Mouse (Mus musculus): ENCODE data around the gene Pitpnm3. TPM values are rescaled to one million over a fixed set of nuclear protein-coding genes. Genes with fewer than 3 reads are reported as not detected.
"Not testable (repeated sequence)": the region's sequence is repeated elsewhere in the genome, so short reads cannot be mapped to it uniquely, and the experiment has no call there.

The Pitpnm3 gene
- not detected in 2 replicates for polyA plus RNA-seq (2012)

DNA sequence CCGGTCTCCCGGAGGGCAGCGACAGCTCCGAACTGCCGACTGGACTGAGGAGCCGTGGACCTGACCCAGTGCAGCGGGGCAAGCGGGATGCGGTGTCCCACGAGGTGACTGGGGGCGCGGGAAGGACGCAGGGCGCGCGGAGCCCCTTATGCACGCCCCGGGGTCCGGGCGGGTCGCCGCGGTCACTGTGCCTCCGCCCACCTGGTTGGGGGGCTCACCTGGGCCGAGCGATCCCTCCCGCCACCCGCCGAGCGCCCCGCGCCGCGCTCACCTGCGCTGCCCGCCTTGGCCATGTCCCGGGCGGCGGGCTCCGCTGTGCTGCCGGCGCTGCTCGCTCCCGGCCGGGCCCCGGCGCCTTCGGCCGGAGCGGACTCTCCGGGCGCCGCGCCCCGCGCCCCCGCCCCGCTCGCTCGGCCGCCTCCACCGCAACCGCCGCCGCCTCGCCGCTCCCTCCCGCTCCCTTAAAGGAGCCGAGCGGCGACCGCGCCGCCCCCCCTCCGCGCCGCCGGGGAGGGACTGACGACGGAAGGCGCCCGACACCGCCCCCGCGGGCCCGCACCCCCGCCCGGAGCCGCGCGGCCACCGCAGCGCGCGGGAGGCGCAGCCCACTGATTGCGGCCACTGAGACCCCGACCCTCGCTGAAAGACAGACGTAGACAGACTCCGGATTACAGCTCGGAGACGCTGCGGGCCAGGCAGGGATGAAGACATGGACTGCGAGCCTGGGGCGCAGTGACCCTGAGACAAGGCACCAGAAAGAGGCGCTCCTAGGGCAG lies at the start of gene Pitpnm3:
Gene Pitpnm3 (minus strand): TSS at position 396 of the 776 bp plus-strand sequence.
- Histone ChIP-seq H3K27me3 (ENCODE audit: control insufficient read depth) (peaks cover 61% of the 10 kb centered on the region), H3K4me3 (replicated peaks) (no peak within 1 kb of the TSS), H3K4me1 (ENCODE audit: control insufficient read depth) (no peaks in the 10 kb centered on the region), H3K36me3 (ENCODE audit: control insufficient read depth) (no peaks in the 10 kb centered on the region), H3K9me3 (ENCODE audit: control insufficient read depth, low read length) (no peaks in the 10 kb centered on the region)
- no peak for TF ChIP-seq GATA1 (IDR thresholded peaks at IDR 0.05; ENCODE audit: low read length)
- no peak for TF ChIP-seq TAL1 (IDR thresholded peaks at IDR 0.05; ENCODE audit: low read length)

DNA sequence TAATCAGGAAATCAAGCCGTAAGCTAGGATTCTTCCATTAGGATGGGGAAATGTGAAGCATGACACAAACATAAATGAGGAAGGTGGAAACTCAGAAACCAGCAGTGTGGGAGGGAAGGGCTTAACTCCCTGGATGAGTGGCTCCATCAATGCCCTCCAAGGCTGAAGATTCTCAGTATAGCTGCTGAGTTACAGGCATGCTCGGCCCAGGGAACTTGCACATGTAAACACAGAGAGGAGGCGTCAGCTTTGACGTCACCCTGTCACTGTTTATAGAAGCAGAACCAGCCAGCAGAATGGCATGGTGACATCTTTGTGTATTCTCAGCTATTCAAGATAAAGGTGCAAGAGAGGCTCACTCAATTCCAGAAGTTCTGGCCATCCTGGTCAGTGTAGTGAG lies 48.7 kb upstream of the Pitpnm3 start:
- Histone ChIP-seq H3K4me1 (ENCODE audit: control insufficient read depth) (no peaks in the 10 kb centered on the region), H3K27me3 (ENCODE audit: control insufficient read depth) (no peaks in the 10 kb centered on the region), H3K9me3 (ENCODE audit: control insufficient read depth, low read length) (no peaks in the 10 kb centered on the region), H3K36me3 (ENCODE audit: control insufficient read depth) (peaks cover 27% of the 10 kb centered on the region), H3K4me3 (replicated peaks) (no peak overlapping the region)
- TF ChIP-seq TAL1 (IDR thresholded peaks at IDR 0.05; ENCODE audit: low read length): no peak

DNA sequence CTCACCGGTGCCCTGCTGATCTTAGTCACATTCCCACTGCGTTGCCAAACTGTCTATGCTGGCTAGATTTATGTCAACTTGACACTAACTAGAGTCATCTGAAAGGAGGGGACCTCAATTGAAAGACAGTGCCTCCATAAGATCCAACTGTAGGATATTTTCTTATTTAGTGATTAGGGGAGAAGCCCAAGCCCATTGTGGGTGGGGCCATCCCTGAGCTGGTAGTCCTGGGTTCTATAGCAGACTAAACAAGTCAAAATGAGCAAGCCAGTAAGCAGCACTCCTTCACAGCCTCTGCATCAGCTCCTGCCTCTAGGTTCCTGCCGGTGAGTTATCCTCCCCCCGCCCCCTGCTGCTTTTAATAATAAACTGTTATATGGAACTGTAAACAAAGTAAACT lies 45.6 kb upstream of the Pitpnm3 start:
- Histone ChIP-seq H3K36me3 (ENCODE audit: control insufficient read depth) (peaks cover 22% of the 10 kb centered on the region), H3K9me3 (ENCODE audit: control insufficient read depth, low read length) (no peaks in the 10 kb centered on the region), H3K4me1 (ENCODE audit: control insufficient read depth) (no peaks in the 10 kb centered on the region), H3K27me3 (ENCODE audit: control insufficient read depth) (no peaks in the 10 kb centered on the region), H3K4me3 (replicated peaks) (no peak overlapping the region)
- TF ChIP-seq GATA1 (IDR thresholded peaks at IDR 0.05; ENCODE audit: low read length) (no peak), TAL1 (IDR thresholded peaks at IDR 0.05; ENCODE audit: low read length) (no peak)

DNA sequence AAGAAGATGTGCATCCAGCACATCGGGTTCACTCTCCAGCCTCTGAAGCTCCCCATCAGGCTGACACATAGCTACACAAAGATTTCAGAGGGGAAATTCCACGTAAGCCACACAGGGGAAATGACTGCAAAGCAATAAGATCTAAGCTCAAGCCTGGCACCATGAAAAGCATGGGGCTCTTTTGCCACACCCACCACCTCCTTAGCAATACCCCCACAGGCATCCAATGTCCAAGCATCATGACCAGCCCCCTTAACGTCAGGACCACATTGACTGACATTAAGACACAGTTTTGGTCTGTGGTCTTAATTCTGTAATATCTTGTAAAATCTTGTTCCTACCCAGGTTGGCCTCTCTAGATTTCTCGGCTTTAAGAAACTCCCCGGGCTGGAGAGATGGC lies 45.0 kb upstream of the Pitpnm3 start:
- Histone ChIP-seq H3K27me3 (ENCODE audit: control insufficient read depth) (no peaks in the 10 kb centered on the region), H3K4me3 (replicated peaks) (no peak overlapping the region), H3K4me1 (ENCODE audit: control insufficient read depth) (no peaks in the 10 kb centered on the region), H3K9me3 (ENCODE audit: control insufficient read depth, low read length) (no peaks in the 10 kb centered on the region), H3K36me3 (ENCODE audit: control insufficient read depth) (peaks cover 25% of the 10 kb centered on the region)
- TF ChIP-seq TAL1 (IDR thresholded peaks at IDR 0.05; ENCODE audit: low read length): no peak
- TF ChIP-seq GATA1 (IDR thresholded peaks at IDR 0.05; ENCODE audit: low read length): no peak

DNA sequence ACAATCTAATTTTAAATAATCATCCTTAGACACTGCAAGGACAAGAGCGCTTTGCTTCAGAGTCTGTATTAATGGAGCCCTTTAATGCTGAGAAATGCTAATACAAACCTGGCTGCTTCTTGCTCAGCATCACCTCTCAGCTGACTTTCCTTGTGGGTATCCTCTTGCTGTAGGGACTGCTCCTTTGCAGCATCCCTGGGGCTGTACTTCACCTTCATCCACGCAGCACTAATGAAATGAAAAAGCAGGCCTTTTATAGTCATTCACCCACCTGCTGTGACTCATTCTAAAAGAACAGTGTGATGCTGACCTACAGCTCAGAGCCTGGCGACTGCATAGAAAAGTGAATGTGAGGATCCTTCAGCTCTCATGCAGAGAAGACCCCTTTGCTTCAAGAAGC lies 41.0 kb upstream of the Pitpnm3 start:
- Histone ChIP-seq H3K9me3 (ENCODE audit: control insufficient read depth, low read length) (no peaks in the 10 kb centered on the region), H3K36me3 (ENCODE audit: control insufficient read depth) (peaks cover 38% of the 10 kb centered on the region), H3K27me3 (ENCODE audit: control insufficient read depth) (no peaks in the 10 kb centered on the region), H3K4me1 (ENCODE audit: control insufficient read depth) (no peaks in the 10 kb centered on the region), H3K4me3 (replicated peaks) (no peak overlapping the region)
- no peak for TF ChIP-seq TAL1 (IDR thresholded peaks at IDR 0.05; ENCODE audit: low read length)
- TF ChIP-seq GATA1 (IDR thresholded peaks at IDR 0.05; ENCODE audit: low read length): no peak

DNA sequence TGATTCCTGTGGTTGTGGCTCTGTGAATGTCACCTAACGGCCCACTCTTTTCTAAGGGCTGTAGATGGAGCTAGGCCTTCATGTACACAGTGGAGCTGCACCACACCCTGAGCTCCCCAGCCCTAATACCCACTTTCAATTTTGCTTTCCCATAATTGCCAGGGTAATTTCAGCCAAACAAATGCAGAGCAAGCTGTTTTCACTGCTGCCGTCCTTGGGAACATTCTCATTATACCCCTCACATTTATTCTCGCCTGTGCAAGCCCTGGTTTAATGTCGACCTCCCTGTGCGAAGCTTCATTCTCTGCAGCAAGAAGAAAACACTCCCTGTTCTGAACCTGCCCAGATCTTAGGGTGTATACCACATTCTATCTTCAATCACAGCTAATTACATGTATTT lies 40.4 kb upstream of the Pitpnm3 start:
- H3K4me1 ChIP-seq (ENCODE audit: control insufficient read depth): no peaks in the 10 kb centered on the region
- TF ChIP-seq TAL1 (IDR thresholded peaks at IDR 0.05; ENCODE audit: low read length) (no peak), GATA1 (IDR thresholded peaks at IDR 0.05; ENCODE audit: low read length) (no peak)
- peaks cover 37% of the 10 kb centered on the region for H3K36me3 ChIP-seq (ENCODE audit: control insufficient read depth)
- no peaks in the 10 kb centered on the region for H3K9me3 ChIP-seq (ENCODE audit: control insufficient read depth, low read length)
- no peaks in the 10 kb centered on the region for H3K27me3 ChIP-seq (ENCODE audit: control insufficient read depth)
- H3K4me3 ChIP-seq (replicated peaks): no peak overlapping the region

DNA sequence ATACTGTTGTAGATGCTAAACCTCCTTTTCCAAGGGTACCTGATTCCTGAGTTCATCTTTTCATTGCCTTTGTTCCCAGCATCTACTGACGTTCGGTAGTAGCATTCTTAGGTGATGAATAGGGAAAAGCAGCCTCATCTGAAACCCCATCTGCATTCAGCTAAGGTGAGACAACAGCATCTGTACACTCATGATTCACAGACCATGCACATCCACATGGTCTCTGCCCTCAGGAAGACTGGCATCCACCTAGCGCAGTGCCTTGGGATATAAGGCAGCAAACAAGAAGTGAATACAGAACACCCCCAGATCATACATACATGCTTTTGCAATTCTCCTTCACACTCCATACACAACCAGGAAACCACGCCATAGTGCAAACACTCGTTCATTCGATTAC lies 39.1 kb upstream of the Pitpnm3 start:
- Histone ChIP-seq H3K4me3 (replicated peaks) (no peak overlapping the region), H3K9me3 (ENCODE audit: control insufficient read depth, low read length) (no peaks in the 10 kb centered on the region), H3K27me3 (ENCODE audit: control insufficient read depth) (no peaks in the 10 kb centered on the region), H3K4me1 (ENCODE audit: control insufficient read depth) (no peaks in the 10 kb centered on the region), H3K36me3 (ENCODE audit: control insufficient read depth) (peaks cover 40% of the 10 kb centered on the region)
- TF ChIP-seq GATA1 (IDR thresholded peaks at IDR 0.05; ENCODE audit: low read length) (no peak), TAL1 (IDR thresholded peaks at IDR 0.05; ENCODE audit: low read length) (no peak)

DNA sequence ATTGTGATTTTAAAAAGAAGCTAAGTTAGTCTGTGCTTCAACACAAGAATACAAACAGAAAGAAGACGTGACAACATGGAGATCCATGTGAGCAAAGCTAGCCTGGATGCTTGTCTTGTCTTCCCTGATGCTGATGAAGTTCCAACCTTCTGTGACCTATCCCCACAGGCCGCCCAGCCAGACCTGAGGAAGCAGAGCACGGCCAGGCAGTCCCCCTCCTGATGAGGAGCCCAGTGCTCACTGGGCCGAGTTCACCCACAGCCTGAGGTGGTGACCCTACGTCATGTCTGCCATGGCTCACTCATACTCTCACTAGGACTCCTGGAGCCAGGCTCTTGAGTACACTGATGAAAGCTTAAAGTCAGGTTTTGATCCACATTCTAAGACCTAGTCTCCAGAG lies 37.9 kb upstream of the Pitpnm3 start:
- no peak overlapping the region for H3K4me3 ChIP-seq (replicated peaks)
- no peaks in the 10 kb centered on the region for H3K4me1 ChIP-seq (ENCODE audit: control insufficient read depth)
- no peak for TF ChIP-seq GATA1 (IDR thresholded peaks at IDR 0.05; ENCODE audit: low read length)
- no peak for TF ChIP-seq TAL1 (IDR thresholded peaks at IDR 0.05; ENCODE audit: low read length)
- H3K27me3 ChIP-seq (ENCODE audit: control insufficient read depth): no peaks in the 10 kb centered on the region
- H3K9me3 ChIP-seq (ENCODE audit: control insufficient read depth, low read length): no peaks in the 10 kb centered on the region
- H3K36me3 ChIP-seq (ENCODE audit: control insufficient read depth): peaks cover 39% of the 10 kb centered on the region

DNA sequence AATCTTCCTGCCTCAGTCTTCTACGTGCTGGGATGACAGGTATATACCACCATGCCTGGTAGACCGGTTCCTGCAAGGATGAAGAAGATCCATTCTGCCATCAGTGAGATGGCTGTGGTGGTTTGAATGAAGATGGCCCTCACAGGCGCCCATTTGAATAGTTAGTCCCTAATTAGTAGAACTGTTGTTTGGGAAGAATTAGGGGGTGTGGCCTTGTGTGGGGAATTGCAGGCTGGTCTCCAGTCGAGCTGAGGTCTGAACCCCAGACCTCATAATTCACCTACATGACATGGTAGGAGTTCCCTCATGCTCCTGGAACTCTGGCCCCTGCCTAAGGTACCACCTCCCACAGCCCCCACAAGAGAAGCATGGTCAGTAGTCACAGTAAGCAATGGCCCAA lies 36.3 kb upstream of the Pitpnm3 start:
- not testable (repeated sequence) for H3K4me3 ChIP-seq (replicated peaks); H3K9me3 ChIP-seq (ENCODE audit: control insufficient read depth, low read length); H3K27me3 ChIP-seq (ENCODE audit: control insufficient read depth); H3K4me1 ChIP-seq (ENCODE audit: control insufficient read depth)
- peaks cover 40% of the 10 kb centered on the region for H3K36me3 ChIP-seq (ENCODE audit: control insufficient read depth)

DNA sequence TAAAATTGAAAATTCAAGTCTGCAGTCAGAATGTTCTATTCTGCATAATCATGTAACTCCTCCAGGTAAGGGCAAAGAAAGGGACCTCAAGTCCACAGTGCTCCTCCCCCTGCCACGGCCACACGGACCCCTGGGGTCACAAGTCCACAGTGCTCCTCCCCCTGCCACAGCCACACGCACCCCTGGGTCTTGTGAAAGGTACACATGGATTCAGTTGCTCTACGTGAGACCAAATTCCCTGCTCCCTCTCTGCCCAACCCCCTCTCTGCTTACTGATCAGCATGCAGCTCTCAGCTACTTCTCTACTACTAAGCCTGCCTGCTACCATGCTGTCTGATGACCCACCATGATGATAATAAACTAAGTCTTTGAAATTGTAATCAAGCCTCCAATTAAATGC lies 34.3 kb upstream of the Pitpnm3 start:
- TF ChIP-seq TAL1 (IDR thresholded peaks at IDR 0.05; ENCODE audit: low read length): no peak
- no peak for TF ChIP-seq GATA1 (IDR thresholded peaks at IDR 0.05; ENCODE audit: low read length)
- Histone ChIP-seq H3K36me3 (ENCODE audit: control insufficient read depth) (peaks cover 36% of the 10 kb centered on the region), H3K27me3 (ENCODE audit: control insufficient read depth) (no peaks in the 10 kb centered on the region)

More for the DNA sequence above, 34.3 kb upstream of the Pitpnm3 start:
- no peaks in the 10 kb centered on the region for H3K4me1 ChIP-seq (ENCODE audit: control insufficient read depth)
- no peaks in the 10 kb centered on the region for H3K9me3 ChIP-seq (ENCODE audit: control insufficient read depth, low read length)
- H3K4me3 ChIP-seq (replicated peaks): no peak overlapping the region
